Mouse (Mus musculus): ENCODE data around the gene H6pd. TPM values are rescaled to one million over a fixed set of nuclear protein-coding genes. Genes with fewer than 3 reads are reported as not detected.

Gene H6pd
- polyA plus RNA-seq, 1 experiment from 2014 or later = 5.4 TPM

- WGBS = 94% methylated on average over 10 of the region's 10 CpGs
- H3K27ac ChIP-seq = no peak overlapping the region
- H3K4me2 ChIP-seq (replicated peaks) = no peak overlapping the region
- no peak for ATAC-seq (ENCODE audit: low FRiP score)
- H3K9me3 ChIP-seq (replicated peaks) = no peaks in the 10 kb centered on the region
- no peak overlapping the region for H3K4me3 ChIP-seq
- H3K9ac ChIP-seq = no peak overlapping the region
- peaks cover 12% of the 10 kb centered on the region; the same call in 1 of the 2 replicates for H3K4me1 ChIP-seq
- no peaks in the 10 kb centered on the region for H3K27me3 ChIP-seq
- no peaks in the 10 kb centered on the region for H3K36me3 ChIP-seq
Observed at GRCm38 (mm10) chr4:150005231-150005630, 3.6 kb downstream of the H6pd start.

GRCm38 (mm10) chr4:150003641-150004040, 5.2 kb downstream of the H6pd start:
- Histone ChIP-seq H3K27me3 (no peaks in the 10 kb centered on the region), H3K9ac (no peak overlapping the region), H3K36me3 (no peaks in the 10 kb centered on the region), H3K4me3 (no peak overlapping the region), H3K9me3 (replicated peaks) (no peaks in the 10 kb centered on the region), H3K4me1 (peaks cover 13% of the 10 kb centered on the region; the same call in 1 of the 2 replicates), H3K27ac (no peak overlapping the region), H3K4me2 (replicated peaks) (no peak overlapping the region)
- WGBS = 92% methylated on average over 4 of the region's 4 CpGs
- ATAC-seq (ENCODE audit: low FRiP score) = no peak

- no peak overlapping the region for H3K4me2 ChIP-seq (replicated peaks)
- no peak for ATAC-seq (ENCODE audit: low FRiP score)
- no peaks in the 10 kb centered on the region for H3K36me3 ChIP-seq
- no peak overlapping the region for H3K9ac ChIP-seq
- H3K27ac ChIP-seq = no peak overlapping the region
- WGBS = 75% methylated on average over 7 of the region's 7 CpGs
- no peaks in the 10 kb centered on the region for H3K9me3 ChIP-seq (replicated peaks)
- no peak overlapping the region for H3K4me3 ChIP-seq
- H3K27me3 ChIP-seq = no peaks in the 10 kb centered on the region
- H3K4me1 ChIP-seq = peaks cover 13% of the 10 kb centered on the region; the same call in 1 of the 2 replicates
Observed at GRCm38 (mm10) chr4:150003021-150003580, 5.7 kb downstream of the H6pd start.

- Histone ChIP-seq H3K4me2 (replicated peaks) (no peak overlapping the region), H3K9me3 (replicated peaks) (no peaks in the 10 kb centered on the region), H3K27ac (no peak overlapping the region), H3K4me1 (peaks cover 13% of the 10 kb centered on the region; the same call in 1 of the 2 replicates), H3K27me3 (no peaks in the 10 kb centered on the region), H3K9ac (no peak overlapping the region), H3K36me3 (no peaks in the 10 kb centered on the region), H3K4me3 (no peak overlapping the region)
- 61% methylated on average over 12 of the region's 12 CpGs for WGBS
- ATAC-seq (ENCODE audit: low FRiP score) = no peak
Observed at GRCm38 (mm10) chr4:150002021-150002528, 6.7 kb downstream of the H6pd start.

GRCm38 (mm10) chr4:150001221-150001860, 7.5 kb downstream of the H6pd start:
- ATAC-seq (ENCODE audit: low FRiP score) = no peak
- no peak overlapping the region for H3K4me3 ChIP-seq
- H3K4me2 ChIP-seq (replicated peaks) = no peak overlapping the region
- H3K9me3 ChIP-seq (replicated peaks) = no peaks in the 10 kb centered on the region
- H3K9ac ChIP-seq = no peak overlapping the region
- H3K4me1 ChIP-seq = peaks cover 10% of the 10 kb centered on the region; the same call in 1 of the 2 replicates
- H3K36me3 ChIP-seq = no peaks in the 10 kb centered on the region
- no peak overlapping the region for H3K27ac ChIP-seq
- 79% methylated on average over 10 of the region's 10 CpGs for WGBS
- no peaks in the 10 kb centered on the region for H3K27me3 ChIP-seq

GRCm38 (mm10) chr4:149999931-150000555, 8.8 kb downstream of the H6pd start:
- ATAC-seq (ENCODE audit: low FRiP score) = no peak
- Histone ChIP-seq H3K36me3 (no peaks in the 10 kb centered on the region), H3K9me3 (replicated peaks) (no peaks in the 10 kb centered on the region), H3K27me3 (no peaks in the 10 kb centered on the region), H3K4me2 (replicated peaks) (no peak overlapping the region), H3K9ac (no peak overlapping the region), H3K4me1 (peaks cover 8% of the 10 kb centered on the region; the same call in 1 of the 2 replicates), H3K4me3 (no peak overlapping the region), H3K27ac (no peak overlapping the region)
- 88% methylated on average over 15 of the region's 15 CpGs for WGBS

GRCm38 (mm10) chr4:149999510-149999900, 9.3 kb downstream of the H6pd start:
- H3K27me3 ChIP-seq = no peaks in the 10 kb centered on the region
- H3K4me1 ChIP-seq = peaks cover 8% of the 10 kb centered on the region; the same call in 1 of the 2 replicates
- whole genome bisulfite sequencing = 73% methylated on average over 9 of the region's 9 CpGs
- no peak overlapping the region for H3K9ac ChIP-seq
- no peaks in the 10 kb centered on the region for H3K36me3 ChIP-seq
- no peak for ATAC-seq (ENCODE audit: low FRiP score)
- 0 out of 2 replicates have a peak overlapping the region, but pooled peaks have one; percentile 32 for H3K27ac ChIP-seq
- no peak overlapping the region for H3K4me3 ChIP-seq
- H3K4me2 ChIP-seq (replicated peaks) = no peak overlapping the region
- H3K9me3 ChIP-seq (replicated peaks) = no peaks in the 10 kb centered on the region

GRCm38 (mm10) chr4:149998786-149999509, 9.9 kb downstream of the H6pd start:
- 84% methylated on average over 14 of the region's 14 CpGs for WGBS
- ATAC-seq (ENCODE audit: low FRiP score) = no peak
- Histone ChIP-seq H3K36me3 (no peaks in the 10 kb centered on the region), H3K9ac (no peak overlapping the region), H3K27me3 (no peaks in the 10 kb centered on the region), H3K27ac (no peak overlapping the region), H3K9me3 (replicated peaks) (no peaks in the 10 kb centered on the region), H3K4me1 (peaks cover 8% of the 10 kb centered on the region; the same call in 1 of the 2 replicates), H3K4me2 (replicated peaks) (no peak overlapping the region), H3K4me3 (no peak overlapping the region)

- Histone ChIP-seq H3K9ac (no peak overlapping the region), H3K4me1 (peaks cover 8% of the 10 kb centered on the region; the same call in 1 of the 2 replicates), H3K27me3 (no peaks in the 10 kb centered on the region), H3K4me2 (replicated peaks) (no peak overlapping the region), H3K27ac (no peak overlapping the region), H3K4me3 (no peak overlapping the region), H3K36me3 (no peaks in the 10 kb centered on the region), H3K9me3 (replicated peaks) (no peaks in the 10 kb centered on the region)
- WGBS = 79% methylated on average over 10 of the region's 10 CpGs
- ATAC-seq (ENCODE audit: low FRiP score) = no peak
Observed at GRCm38 (mm10) chr4:149997999-149998398, 10.8 kb downstream of the H6pd start.

GRCm38 (mm10) chr4:149996440-149996839, 12.4 kb downstream of the H6pd start:
- H3K4me3 ChIP-seq = no peak overlapping the region
- H3K4me1 ChIP-seq = peaks cover 6% of the 10 kb centered on the region; the same call in 1 of the 2 replicates
- H3K4me2 ChIP-seq (replicated peaks) = no peak overlapping the region
- no peaks in the 10 kb centered on the region for H3K9me3 ChIP-seq (replicated peaks)
- no peak for ATAC-seq (ENCODE audit: low FRiP score)
- H3K27ac ChIP-seq = no peak overlapping the region
- H3K27me3 ChIP-seq = peaks cover 7% of the 10 kb centered on the region; the same call in 1 of the 2 replicates
- no peaks in the 10 kb centered on the region for H3K36me3 ChIP-seq
- WGBS = 84% methylated on average over 7 of the region's 7 CpGs
- no peak overlapping the region for H3K9ac ChIP-seq

- Histone ChIP-seq H3K27ac (no peak overlapping the region), H3K36me3 (no peaks in the 10 kb centered on the region), H3K4me3 (no peak overlapping the region), H3K27me3 (peaks cover 11% of the 10 kb centered on the region; the same call in 1 of the 2 replicates), H3K4me2 (replicated peaks) (no peak overlapping the region), H3K4me1 (peaks cover 11% of the 10 kb centered on the region), H3K9me3 (replicated peaks) (no peaks in the 10 kb centered on the region), H3K9ac (no peak overlapping the region)
- 92% methylated on average over 7 of the region's 7 CpGs for WGBS
- no peak for ATAC-seq (ENCODE audit: low FRiP score)
Observed at GRCm38 (mm10) chr4:149995911-149996310, 12.9 kb downstream of the H6pd start.

GRCm38 (mm10) chr4:149994218-149994617, 14.6 kb downstream of the H6pd start:
- Histone ChIP-seq H3K4me2 (replicated peaks) (no peak overlapping the region), H3K9me3 (replicated peaks) (no peaks in the 10 kb centered on the region), H3K9ac (no peak overlapping the region), H3K36me3 (no peaks in the 10 kb centered on the region), H3K27me3 (peaks cover 15% of the 10 kb centered on the region; the same call in 1 of the 2 replicates), H3K4me3 (no peak overlapping the region), H3K4me1 (peaks cover 22% of the 10 kb centered on the region), H3K27ac (no peak overlapping the region)
- ATAC-seq (ENCODE audit: low FRiP score) = no peak
- WGBS = 92% methylated on average over 10 of the region's 10 CpGs
